Mouse (Mus musculus) C2C12 (cell line): ENCODE results near the gene Syne3. TPM values are rescaled to one million over a fixed set of nuclear protein-coding genes. Genes with fewer than 3 reads are reported as not detected.

Experiments used
- H3K27me3 ChIP-seq: one replicate; pipeline ENCODE4 v1.6.1; 2011; ENCODE audit not compliant: control insufficient read depth, insufficient read depth, insufficient read length
- H3K36me3 ChIP-seq: one replicate; pipeline ENCODE4 v1.6.1; 2011; ENCODE audit not compliant: control insufficient read depth, insufficient read depth
- H3K4me3 ChIP-seq: one replicate; pipeline ENCODE4 v1.5.1; 2011; ENCODE audit warnings: mild to moderate bottlenecking, control low read depth; ENCODE audit not compliant: poor library complexity, insufficient read depth, severe bottlenecking
- H3K79me2 ChIP-seq: one replicate; pipeline ENCODE4 v1.6.1; 2011; ENCODE audit not compliant: control insufficient read depth, insufficient read depth
- H3K79me3 ChIP-seq: one replicate; pipeline ENCODE4 v1.6.1; 2011; ENCODE audit warnings: low read depth, control low read depth
- H3ac ChIP-seq: one replicate; pipeline ENCODE3; 2011; ENCODE audit warnings: low read depth; ENCODE audit not compliant: control insufficient read depth, insufficient read length
- CEBPB ChIP-seq: IDR thresholded peaks from one replicate; pipeline ENCODE4 v1.6.1; 2011; ENCODE audit warnings: low read depth, mild to moderate bottlenecking, control low read depth, moderate library complexity
- CTCF ChIP-seq: IDR thresholded peaks from one replicate; pipeline ENCODE4 v1.5.1; 2011; ENCODE audit not compliant: control insufficient read depth, insufficient read depth, insufficient read length
- FOSL1 ChIP-seq: IDR thresholded peaks from one replicate; pipeline ENCODE4 v1.8.0; 2011; ENCODE audit warnings: mild to moderate bottlenecking, low read length; ENCODE audit not compliant: poor library complexity, insufficient read depth, severe bottlenecking
- MAX ChIP-seq: IDR thresholded peaks from one replicate; pipeline ENCODE4 v1.6.1; 2011; ENCODE audit warnings: mild to moderate bottlenecking, control low read depth
- MYOD1 ChIP-seq: IDR thresholded peaks from one replicate; pipeline ENCODE4 v1.6.1; 2011; ENCODE audit warnings: low read depth; ENCODE audit not compliant: control insufficient read depth, insufficient read length
- MYOG ChIP-seq: IDR thresholded peaks from one replicate; pipeline ENCODE4 v1.6.1; 2011; ENCODE audit not compliant: control insufficient read depth, insufficient read length; ENCODE audit errors: extremely low read depth
- USF1 ChIP-seq: IDR thresholded peaks from one replicate; pipeline ENCODE4 v1.6.1; 2011; ENCODE audit warnings: low read depth, mild to moderate bottlenecking, control low read depth, moderate library complexity
- polyA plus RNA-seq: library from polyadenylated mRNA; unstranded; fragments of >200 nt; fragmentation: generic; extraction: Trizol; gene quantifications from one replicate; pipeline ENCODE4 v1.2.1, GENCODE M21; 2012; ENCODE audit warnings: missing spikeins

Gene Syne3
- polyA plus RNA-seq, 1 experiment: 24.8 TPM

- Histone ChIP-seq H3K4me3 (no peak overlapping the region), H3K36me3 (peaks cover 28% of the 10 kb centered on the region), H3ac (no peak overlapping the region), H3K79me2 (peaks cover 67% of the 10 kb centered on the region), H3K27me3 (no peaks in the 10 kb centered on the region), H3K79me3 (peaks cover 51% of the 10 kb centered on the region)
- no peak for TF ChIP-seq CEBPB
- no peak for TF ChIP-seq MYOD1
- TF ChIP-seq FOSL1: no peak
- TF ChIP-seq MYOG: no peak
- TF ChIP-seq MAX: no peak
Measured at GRCm38 (mm10) chr12:105029890-105030289, 20.3 kb upstream of the Syne3 start.

DNA sequence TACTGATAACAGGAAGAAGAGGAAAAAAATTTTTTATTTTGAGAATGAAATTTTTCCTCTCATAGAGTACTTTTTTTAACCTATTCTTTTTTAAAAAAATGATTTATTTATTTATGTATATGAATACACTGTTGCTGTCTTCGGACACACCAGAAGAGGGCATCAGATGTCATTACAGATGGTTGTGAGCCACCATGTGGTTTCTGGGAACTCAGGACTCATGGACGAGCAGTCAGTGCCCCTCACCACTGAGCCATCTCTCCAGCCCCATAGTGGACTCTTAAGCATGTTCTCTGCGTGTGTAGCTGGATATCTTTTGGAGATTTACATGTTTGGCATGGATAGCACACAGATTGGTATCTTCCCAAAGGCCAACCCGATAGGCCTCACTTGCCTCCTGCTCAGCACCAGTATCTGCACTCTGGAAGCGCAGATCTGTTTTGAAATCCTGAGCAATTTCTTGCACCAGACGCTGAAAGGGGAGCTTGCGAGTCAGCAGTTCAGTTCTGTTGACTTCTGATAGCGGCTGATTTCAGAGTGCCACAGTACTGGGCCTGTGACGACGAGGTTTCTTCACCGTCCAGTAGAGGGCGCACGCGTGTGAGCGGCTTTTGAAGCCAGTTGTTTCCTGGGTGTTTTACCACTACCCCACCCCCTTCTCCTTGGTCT is 17.8 kb upstream of the Syne3 start:
- no peak for TF ChIP-seq MYOD1
- TF ChIP-seq MAX: peak; percentile 36
- peak; percentile 76 for TF ChIP-seq CTCF
- no peak overlapping the region for H3K4me3 ChIP-seq
- H3K27me3 ChIP-seq: no peaks in the 10 kb centered on the region
- peaks cover 29% of the 10 kb centered on the region for H3K79me3 ChIP-seq
- no peak overlapping the region for H3ac ChIP-seq
- H3K36me3 ChIP-seq: peaks cover 28% of the 10 kb centered on the region
- peaks cover 44% of the 10 kb centered on the region for H3K79me2 ChIP-seq

GRCm38 (mm10) chr12:105025947-105026586 is 16.5 kb upstream of the Syne3 start:
- Histone ChIP-seq H3K36me3 (peaks cover 28% of the 10 kb centered on the region), H3K79me2 (peaks cover 32% of the 10 kb centered on the region), H3K27me3 (no peaks in the 10 kb centered on the region), H3ac (peak overlapping the region; percentile 12), H3K4me3 (no peak overlapping the region), H3K79me3 (peaks cover 19% of the 10 kb centered on the region)
- no peak for TF ChIP-seq FOSL1
- no peak for TF ChIP-seq CEBPB
- TF ChIP-seq CTCF: no peak
- TF ChIP-seq MYOG: no peak
- TF ChIP-seq MAX: peak; percentile 68
- TF ChIP-seq MYOD1: peak; percentile 23
- peak; percentile 92 for TF ChIP-seq USF1

DNA sequence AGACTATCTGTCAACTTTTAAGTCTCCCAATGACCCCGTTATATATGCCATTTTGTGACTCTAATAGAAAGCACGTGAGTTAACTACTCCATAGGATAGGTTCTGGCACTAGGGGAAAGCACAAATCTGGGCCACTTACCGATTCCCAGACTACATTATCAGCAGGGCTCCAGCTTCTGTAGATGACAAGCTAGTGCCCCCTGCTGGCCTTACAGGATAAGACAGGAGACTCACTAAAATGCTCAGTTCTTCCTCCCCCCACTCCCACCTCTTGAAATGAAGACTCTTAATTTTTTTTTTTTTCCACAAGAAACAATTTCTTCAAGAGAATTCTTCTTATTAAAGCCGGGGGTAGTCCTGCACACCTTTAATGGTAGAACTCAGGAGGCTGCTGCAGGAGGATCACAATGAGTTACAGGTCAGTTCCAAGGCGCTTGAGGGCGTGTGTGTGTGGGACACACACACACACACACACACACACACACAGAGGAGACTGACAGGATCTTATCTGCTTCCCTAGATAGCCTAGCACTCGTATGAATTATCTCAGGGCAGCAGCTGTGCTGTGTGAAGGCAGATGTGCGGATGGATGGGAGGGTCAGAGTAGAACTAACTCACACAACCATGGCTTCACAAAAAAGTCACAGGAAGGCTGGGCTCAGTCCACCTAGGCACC is 15.8 kb upstream of the Syne3 start:
- no peak for TF ChIP-seq MYOG
- TF ChIP-seq USF1: no peak
- TF ChIP-seq CTCF: no peak
- TF ChIP-seq CEBPB: no peak
- TF ChIP-seq MAX: no peak
- TF ChIP-seq FOSL1: no peak
- TF ChIP-seq MYOD1: no peak
- no peaks in the 10 kb centered on the region for H3K27me3 ChIP-seq
- peaks cover 13% of the 10 kb centered on the region for H3K79me3 ChIP-seq
- H3K4me3 ChIP-seq: no peak overlapping the region
- no peak overlapping the region for H3ac ChIP-seq
- peaks cover 23% of the 10 kb centered on the region for H3K36me3 ChIP-seq
- peaks cover 26% of the 10 kb centered on the region for H3K79me2 ChIP-seq

- no peaks in the 10 kb centered on the region for H3K79me3 ChIP-seq
- H3K36me3 ChIP-seq: peaks cover 4% of the 10 kb centered on the region
- no peak overlapping the region for H3ac ChIP-seq
- H3K79me2 ChIP-seq: no peaks in the 10 kb centered on the region
- H3K4me3 ChIP-seq: no peak overlapping the region
- no peak for TF ChIP-seq MYOG
- no peak for TF ChIP-seq CEBPB
- TF ChIP-seq USF1: no peak
- TF ChIP-seq MYOD1: no peak
- no peak for TF ChIP-seq MAX
- TF ChIP-seq FOSL1: no peak
- no peaks in the 10 kb centered on the region for H3K27me3 ChIP-seq
Measured at GRCm38 (mm10) chr12:105022776-105023175, 13.2 kb upstream of the Syne3 start.

DNA sequence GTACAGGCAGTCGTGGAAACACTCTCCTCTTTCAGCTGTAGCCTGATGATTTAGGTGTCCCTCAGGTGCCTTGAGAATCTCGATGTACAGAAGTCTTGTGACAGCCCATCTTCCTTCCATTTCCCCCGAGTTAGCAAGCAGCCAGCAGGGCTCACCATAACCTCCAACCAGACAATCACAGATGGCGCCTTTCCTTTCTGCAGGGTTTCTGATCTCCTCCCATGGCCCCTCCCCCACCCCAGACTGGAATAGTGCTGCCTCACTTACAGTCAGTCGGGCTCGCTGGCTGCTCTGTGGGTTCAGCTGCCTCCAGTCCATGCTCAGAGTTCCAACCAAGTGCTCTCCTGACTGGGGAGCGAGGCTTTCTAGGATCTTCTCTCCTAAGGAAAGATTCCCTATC is 12.5 kb upstream of the Syne3 start:
- Histone ChIP-seq H3ac (no peak overlapping the region), H3K27me3 (no peaks in the 10 kb centered on the region), H3K4me3 (no peak overlapping the region), H3K79me2 (no peaks in the 10 kb centered on the region), H3K79me3 (no peaks in the 10 kb centered on the region), H3K36me3 (peaks cover 4% of the 10 kb centered on the region)
- TF ChIP-seq USF1: no peak
- no peak for TF ChIP-seq MAX
- TF ChIP-seq CTCF: no peak
